Mouse (Mus musculus) spleen, adult 12 weeks (tissue): Measurements from ENCODE around the gene Krt12.
A peak's percentile ranks its signal among the peaks of the same experiment; 100 is the strongest.

Source experiments
- DNase-seq: peaks from one replicate; pipeline ENCODE4 v3.0.0; 2022; ENCODE audit warnings: low spot score

Gene Krt12

GRCm38 (mm10) chr11:99398084-99398483, 24.0 kb downstream of the Krt12 start:
- DNase-seq = no peak

- DNase-seq = no peak
Observed at GRCm38 (mm10) chr11:99396661-99397060, 25.4 kb downstream of the Krt12 start.

- no peak for DNase-seq
Observed at GRCm38 (mm10) chr11:99396034-99396433, 26.0 kb downstream of the Krt12 start.

- no peak for DNase-seq
Observed at GRCm38 (mm10) chr11:99392492-99392891, 29.6 kb downstream of the Krt12 start.

- DNase-seq = no peak
Observed at GRCm38 (mm10) chr11:99391375-99391774, 30.7 kb downstream of the Krt12 start.

GRCm38 (mm10) chr11:99390866-99391265, 31.2 kb downstream of the Krt12 start:
- no peak for DNase-seq

- DNase-seq = no peak
Observed at GRCm38 (mm10) chr11:99389264-99389663, 32.8 kb downstream of the Krt12 start, which contains the start of gene Krt10. TSS of gene Krt10 (minus strand) at chr11:99389364.

GRCm38 (mm10) chr11:99388661-99389060, 33.4 kb downstream of the Krt12 start:
- no peak for DNase-seq

- DNase-seq = peak; percentile 53
Observed at GRCm38 (mm10) chr11:99385813-99386721, 36.0 kb downstream of the Krt12 start.

- peak; percentile 49 for DNase-seq
Observed at GRCm38 (mm10) chr11:99379568-99379967, 42.5 kb downstream of the Krt12 start.

- no peak for DNase-seq
Observed at GRCm38 (mm10) chr11:99374803-99375202, 47.3 kb downstream of the Krt12 start, which contains the start of gene Krt28. TSS of gene Krt28 (minus strand) at chr11:99374903.

- DNase-seq = no peak
Observed at GRCm38 (mm10) chr11:99369853-99370451, 52.1 kb downstream of the Krt12 start.

- DNase-seq = no peak
Observed at GRCm38 (mm10) chr11:99369229-99369628, 52.8 kb downstream of the Krt12 start.

GRCm38 (mm10) chr11:99366791-99367190, 55.3 kb downstream of the Krt12 start:
- no peak for DNase-seq
